Mouse (Mus musculus): ENCODE results near the gene Zfp874b.
"Not testable (repeated sequence)": the region's sequence is repeated elsewhere in the genome, so short reads cannot be mapped to it uniquely, and the experiment has no call there.

The Zfp874b gene

GRCm38 (mm10) chr13:67483625-67484423 is at the start of gene Zfp874b:
Gene Zfp874b, minus strand, starts transcription at chr13:67484258.
- peak; percentile 66 to 82 for DNase-seq (ENCODE audit: low spot score in 2 of 2)

DNA sequence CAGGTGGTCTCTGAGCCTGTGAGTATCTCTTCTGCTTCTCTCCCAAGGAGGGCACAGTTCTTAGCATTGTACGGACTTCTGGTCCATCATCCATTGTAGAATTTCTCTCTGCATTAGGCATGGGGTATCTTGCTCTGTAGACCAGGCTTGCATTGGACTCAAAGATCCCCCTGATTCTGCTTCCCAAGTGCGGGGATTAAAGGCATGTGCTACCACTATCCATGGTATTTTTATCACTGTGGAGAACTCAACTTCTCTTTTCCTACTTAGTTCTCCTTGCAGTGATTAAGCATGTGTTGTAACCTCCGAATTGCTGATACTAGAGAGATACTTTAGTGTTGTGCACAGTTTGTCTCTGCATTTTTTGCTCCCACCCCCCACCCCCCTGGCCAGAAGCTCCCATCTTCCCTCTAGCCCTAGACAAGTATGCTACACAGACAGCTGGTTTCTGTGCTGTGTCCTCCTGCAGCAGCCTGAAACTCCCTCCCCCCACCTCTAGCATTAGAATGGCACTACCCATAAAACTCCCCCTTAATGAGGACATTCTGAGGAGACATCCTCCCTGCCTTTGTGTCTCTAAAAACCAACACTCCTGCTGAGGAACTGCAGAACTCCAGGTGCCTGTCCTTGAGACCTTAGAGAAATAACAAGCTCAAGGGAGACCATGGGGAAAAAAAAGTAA is 43.1 kb upstream of the Zfp874b start:
- DNase-seq (ENCODE audit: low spot score in 2 of 2), result no peak

GRCm38 (mm10) chr13:67525753-67526410 is 41.8 kb upstream of the Zfp874b start, which contains the start of the genes Gm26965 and Zfp87:
Gene Gm26965, minus strand, starts transcription at chr13:67526151.
Gene Zfp87, minus strand, starts transcription at chr13:67526177.
- DNase-seq (ENCODE audit: low spot score in 2 of 2), result peak; percentile 77 to 87

DNA sequence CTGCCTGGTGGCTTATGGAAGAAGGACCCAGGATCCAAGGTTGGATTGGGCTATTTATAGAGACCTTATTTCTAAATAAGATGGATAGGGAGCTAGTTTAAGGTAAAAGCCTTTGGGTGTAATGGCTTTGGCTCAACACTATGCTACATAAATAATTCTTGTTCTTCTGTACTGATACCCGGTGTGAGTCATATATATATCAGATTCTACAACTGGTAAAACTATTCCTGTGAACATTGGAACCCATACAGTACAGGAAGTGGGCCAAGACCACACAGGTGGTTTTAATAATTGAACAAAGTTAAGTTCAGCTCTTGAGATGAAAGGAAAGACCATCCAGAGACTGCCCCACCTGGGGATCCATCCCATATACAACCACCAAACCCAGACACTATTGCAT is 16.9 kb upstream of the Zfp874b start:
- no peak for DNase-seq (ENCODE audit: low spot score in 2 of 2)

GRCm38 (mm10) chr13:67500084-67500719 is 16.1 kb upstream of the Zfp874b start, which contains the start of gene Zfp58:
Gene Zfp58, minus strand, starts transcription at chr13:67500555.
- peak; percentile 39 to 67 for DNase-seq (ENCODE audit: low spot score in 2 of 2)

DNA sequence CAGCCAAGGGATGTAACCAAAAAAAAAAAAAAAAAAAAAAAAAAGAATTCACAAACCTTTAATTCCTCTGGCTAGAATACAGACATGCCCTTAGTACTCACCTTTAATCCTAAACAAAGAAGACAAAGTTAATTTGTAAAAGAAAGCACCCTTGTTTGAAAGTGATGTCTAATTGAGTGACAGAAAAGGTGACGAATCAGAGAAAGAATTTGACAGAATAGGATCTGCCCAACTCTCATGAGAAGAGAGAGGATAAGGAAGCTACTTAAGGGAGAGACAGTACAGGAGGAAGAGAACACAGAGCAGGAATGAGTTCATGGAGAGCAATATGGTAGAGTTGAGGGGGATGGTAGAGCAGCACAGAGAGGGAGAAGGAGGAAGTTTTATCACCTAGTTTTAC is 11.6 kb upstream of the Zfp874b start:
- DNase-seq (ENCODE audit: low spot score in 2 of 2), result no peak

GRCm38 (mm10) chr13:67484424-67484811 is 360 bp upstream of the Zfp874b start:
- DNase-seq (ENCODE audit: low spot score in 2 of 2), result no peak

GRCm38 (mm10) chr13:67481528-67481927 is 2.5 kb downstream of the Zfp874b start:
- DNase-seq (ENCODE audit: low spot score in 2 of 2), result no peak

- no peak for DNase-seq (ENCODE audit: low spot score in 2 of 2)
Observed at GRCm38 (mm10) chr13:67469274-67469673, 14.8 kb downstream of the Zfp874b start.

- DNase-seq (ENCODE audit: low spot score in 2 of 2), result not testable (repeated sequence)
Observed at GRCm38 (mm10) chr13:67463506-67464185, 20.4 kb downstream of the Zfp874b start.

DNA sequence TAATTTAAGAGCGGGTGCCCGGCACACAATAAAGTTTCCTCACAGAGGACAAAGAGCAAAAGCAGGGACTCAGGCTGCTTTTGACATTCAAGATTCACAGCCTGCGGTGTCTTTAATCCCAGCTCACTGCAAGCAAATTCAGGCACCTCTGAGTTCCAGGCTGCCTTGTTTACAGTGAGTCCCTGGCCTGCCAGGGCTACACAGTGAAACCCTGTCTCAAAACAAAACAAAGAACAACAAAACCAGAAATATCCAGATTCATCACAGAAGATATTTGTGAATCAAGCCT is 32.1 kb downstream of the Zfp874b start:
- no peak for DNase-seq (ENCODE audit: low spot score in 2 of 2)

DNA sequence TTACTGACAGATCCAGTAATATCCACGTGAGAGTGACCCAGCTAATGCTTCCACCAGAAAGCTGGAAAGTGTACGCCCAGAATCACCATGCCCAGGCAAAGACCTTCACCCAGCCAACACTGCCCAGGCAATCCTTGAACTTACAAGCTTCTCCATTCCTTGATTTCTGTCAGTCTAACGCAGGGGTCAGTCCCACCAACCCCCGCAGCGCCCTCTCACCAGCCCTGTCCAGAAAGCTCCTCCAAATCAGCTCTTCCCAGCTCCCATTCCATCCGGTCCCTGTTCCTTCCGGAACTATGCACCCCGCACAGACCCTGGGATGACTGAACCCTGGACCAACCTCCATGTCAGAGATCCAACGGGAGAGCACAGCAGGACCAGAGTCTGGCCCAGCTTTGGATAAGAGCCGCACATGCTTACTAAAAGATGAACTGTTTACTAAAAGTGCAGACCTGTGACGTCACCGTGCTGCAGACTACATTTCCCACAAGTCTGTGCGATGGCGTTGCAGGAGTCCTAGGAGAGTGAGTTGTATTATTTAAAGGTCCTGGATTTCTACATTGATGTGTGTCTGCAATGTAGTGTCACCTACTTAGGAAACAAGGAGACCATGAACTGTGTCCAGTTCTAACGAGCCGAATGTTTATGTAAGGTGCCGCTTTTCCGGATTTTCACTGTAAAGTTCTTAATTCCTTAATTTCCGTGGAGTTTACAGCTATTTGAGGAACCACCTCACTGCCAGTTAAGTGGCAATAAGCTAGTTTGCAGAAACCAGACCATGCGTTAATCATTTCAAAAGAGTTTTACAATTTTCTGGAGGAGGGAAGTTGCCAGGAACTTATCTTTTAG is 32.7 kb downstream of the Zfp874b start, which contains the start of gene Zfp874a:
Gene Zfp874a (minus strand): TSS at position 453 of the 849 bp plus-strand sequence.
- DNase-seq (ENCODE audit: low spot score in 2 of 2), result peak; percentile 71 to 82

- DNase-seq (ENCODE audit: low spot score in 2 of 2), result not testable (repeated sequence)
Observed at GRCm38 (mm10) chr13:67437095-67437494, 47.0 kb downstream of the Zfp874b start.

DNA sequence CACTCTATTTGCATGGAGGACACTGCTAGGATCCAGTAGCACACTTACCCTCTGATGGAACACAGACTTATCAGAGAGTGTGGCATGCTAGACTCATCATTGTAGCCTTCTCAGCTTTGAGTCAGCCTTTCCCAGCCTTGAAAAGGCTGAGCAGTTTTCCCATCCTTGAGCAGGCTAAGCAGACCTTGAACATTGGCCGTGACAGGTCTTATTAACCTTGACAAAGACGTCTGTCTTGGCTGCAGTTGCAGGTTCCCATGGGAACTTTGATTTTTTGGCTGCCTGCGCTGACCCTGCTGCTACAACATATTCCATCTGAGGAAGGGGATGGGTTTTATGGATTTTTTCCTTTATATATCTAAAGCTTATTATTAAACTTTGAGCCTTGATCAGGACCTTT is 55.9 kb downstream of the Zfp874b start:
- no peak for DNase-seq (ENCODE audit: low spot score in 2 of 2)

DNA sequence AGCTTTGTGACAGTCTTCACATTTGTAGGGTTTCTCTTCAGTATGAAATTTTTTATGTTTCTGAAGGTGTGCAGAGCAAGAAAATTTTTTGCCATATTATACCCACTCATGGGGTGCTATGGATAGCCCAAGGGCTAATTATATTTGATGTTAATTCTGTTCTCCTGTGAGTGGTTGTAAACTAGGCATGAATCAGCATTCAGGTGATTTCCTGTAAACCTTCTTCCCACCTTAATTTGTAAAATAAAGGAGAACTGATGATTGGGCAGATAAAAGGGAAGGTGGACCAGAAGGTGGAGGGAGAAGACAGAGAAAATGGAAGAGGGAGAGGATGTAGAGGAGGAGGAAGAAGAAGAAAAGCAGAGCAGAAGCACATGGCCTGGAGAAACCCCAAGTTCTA is 58.4 kb downstream of the Zfp874b start:
- DNase-seq (ENCODE audit: low spot score in 2 of 2), result not testable (repeated sequence)

- DNase-seq (ENCODE audit: low spot score in 2 of 2), result not testable (repeated sequence)
Observed at GRCm38 (mm10) chr13:67422532-67422931, 61.5 kb downstream of the Zfp874b start.

Data from spleen, postnatal 14 days (tissue).